Mouse (Mus musculus): ENCODE measurements around the gene Ccdc87.
"Not testable (repeated sequence)": the region's sequence is repeated elsewhere in the genome, so short reads cannot be mapped to it uniquely, and the experiment has no call there.

Ccdc87 gene

DNA sequence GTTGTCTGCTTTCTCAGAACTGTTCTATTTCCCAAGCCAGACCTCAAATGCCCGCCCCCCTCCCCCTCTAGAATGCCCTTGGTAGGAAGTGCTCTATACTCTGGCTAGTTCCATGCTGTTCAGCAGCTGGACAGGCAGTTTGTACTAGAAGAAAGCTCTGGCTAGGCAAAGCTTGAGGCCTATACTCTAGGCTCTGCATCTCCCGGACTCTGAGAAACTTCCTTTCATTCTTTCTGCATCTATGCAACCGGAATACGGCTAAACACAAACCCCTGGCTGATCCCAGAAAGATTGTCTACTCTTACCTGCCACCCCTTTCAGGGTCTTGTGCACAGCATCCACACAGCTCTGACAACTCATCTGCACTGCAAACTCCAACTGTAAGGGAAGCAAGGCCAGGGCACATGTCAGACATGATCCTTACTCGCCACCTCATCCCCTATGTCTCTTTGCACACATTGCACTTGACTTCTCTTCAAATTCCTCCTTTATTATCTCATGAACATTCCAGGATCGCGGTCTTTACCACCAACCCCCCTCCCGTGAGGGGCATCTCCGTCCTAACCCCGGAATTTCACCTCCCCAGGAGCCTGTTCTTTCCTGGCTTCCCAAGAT is 533 bp upstream of the Ccdc87 start:
- DNase-seq (ENCODE audit: low read depth, low spot score): no peak

- DNase-seq (ENCODE audit: low read depth, low spot score): no peak
Measured at GRCm38 (mm10) chr19:4840848-4841247, 1.7 kb downstream of the Ccdc87 start.

- no peak for DNase-seq (ENCODE audit: low read depth, low spot score)
Measured at GRCm38 (mm10) chr19:4842611-4843010, 3.4 kb downstream of the Ccdc87 start.

DNA sequence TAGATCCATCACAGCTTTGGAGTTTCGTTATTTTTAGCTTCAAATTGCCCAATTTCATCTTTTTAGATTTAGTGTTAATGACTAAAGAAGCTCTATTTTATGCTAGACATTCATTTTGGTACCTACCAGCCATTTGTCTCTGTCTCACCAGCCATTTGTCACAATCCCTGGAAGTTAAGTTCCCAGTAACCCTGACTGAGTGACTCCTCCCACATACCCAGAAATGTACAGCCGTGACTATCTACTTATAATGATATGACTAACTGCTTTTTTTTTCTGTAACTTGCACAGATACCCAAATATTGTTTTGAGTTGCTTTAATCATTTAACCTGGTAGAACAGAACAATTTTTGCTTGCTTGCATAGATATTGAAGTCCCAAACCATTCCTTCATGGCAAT is 6.7 kb downstream of the Ccdc87 start:
- DNase-seq (ENCODE audit: low read depth, low spot score): no peak

DNA sequence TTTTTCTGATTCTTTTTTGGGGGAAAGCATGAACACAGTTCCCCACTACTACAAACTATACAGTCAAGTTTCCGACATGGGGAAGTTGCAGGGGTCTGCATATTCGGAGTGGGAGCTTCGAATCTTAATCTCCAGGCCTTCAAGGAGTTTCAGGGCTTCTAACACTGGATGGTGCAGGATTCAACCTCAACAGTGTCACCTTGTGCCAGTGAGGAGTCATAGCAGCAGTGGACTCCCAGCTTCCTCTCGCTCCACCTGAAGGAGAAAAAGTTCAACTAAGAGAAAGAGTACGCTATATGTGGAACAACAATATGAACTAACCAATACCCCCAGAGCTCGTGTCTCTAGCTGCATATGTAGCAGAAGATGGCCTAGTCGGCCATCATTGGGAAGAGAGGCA is 8.3 kb downstream of the Ccdc87 start:
- no peak for DNase-seq (ENCODE audit: low read depth, low spot score)

DNA sequence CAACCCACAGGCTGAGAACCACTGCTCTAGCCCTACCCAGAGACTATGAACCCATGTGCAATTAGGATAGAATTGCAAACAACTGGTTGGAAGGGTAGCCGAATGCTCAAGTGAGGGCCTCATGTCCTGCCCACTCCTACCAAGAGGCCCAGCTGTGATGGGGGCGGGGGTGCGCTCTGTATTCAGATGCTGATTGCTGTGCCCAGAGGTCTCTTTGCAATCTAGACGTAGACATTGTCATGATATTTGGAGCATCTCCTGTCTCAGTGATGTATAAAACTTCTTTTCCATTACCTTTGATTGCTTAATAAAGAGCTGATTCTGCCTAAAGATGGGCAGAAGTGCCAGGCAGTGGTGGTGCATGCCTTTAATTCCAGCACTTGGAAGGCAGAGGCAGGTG is 10.6 kb downstream of the Ccdc87 start:
- no peak for DNase-seq (ENCODE audit: low read depth, low spot score)

- no peak for DNase-seq (ENCODE audit: low read depth, low spot score)
Measured at GRCm38 (mm10) chr19:4850281-4850680, 11.1 kb downstream of the Ccdc87 start.

GRCm38 (mm10) chr19:4854552-4855469 is 15.6 kb downstream of the Ccdc87 start, which contains the start of gene Ctsf:
Ctsf (plus strand) TSS chr19:4855130.
- DNase-seq (ENCODE audit: low read depth, low spot score): no peak

- no peak for DNase-seq (ENCODE audit: low read depth, low spot score)
Measured at GRCm38 (mm10) chr19:4855470-4855820, 16.3 kb downstream of the Ccdc87 start.

GRCm38 (mm10) chr19:4855951-4856350 is 16.8 kb downstream of the Ccdc87 start:
- no peak for DNase-seq (ENCODE audit: low read depth, low spot score)

- DNase-seq (ENCODE audit: low read depth, low spot score): no peak
Measured at GRCm38 (mm10) chr19:4859081-4859480, 19.9 kb downstream of the Ccdc87 start.

DNA sequence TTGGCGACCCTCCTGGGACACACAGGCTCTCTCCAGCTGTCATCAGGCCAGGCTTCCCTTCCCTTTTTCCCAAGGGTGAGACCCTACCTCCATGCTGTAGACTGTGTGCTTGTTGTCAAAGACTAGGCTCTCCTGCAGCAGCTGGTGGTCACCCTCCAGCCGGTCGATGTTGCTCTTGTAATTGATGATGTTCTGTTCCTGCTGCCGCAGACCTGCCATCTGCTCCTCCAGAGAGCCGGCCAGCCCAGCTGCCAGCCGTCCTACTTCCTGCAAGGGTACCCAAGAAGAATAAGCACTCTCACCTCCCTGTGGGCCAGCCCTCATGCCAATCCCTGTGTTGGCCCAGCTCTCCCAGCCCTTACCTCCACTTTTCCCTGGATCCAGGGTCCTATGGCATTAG is 23.9 kb downstream of the Ccdc87 start:
- no peak for DNase-seq (ENCODE audit: low read depth, low spot score)

DNA sequence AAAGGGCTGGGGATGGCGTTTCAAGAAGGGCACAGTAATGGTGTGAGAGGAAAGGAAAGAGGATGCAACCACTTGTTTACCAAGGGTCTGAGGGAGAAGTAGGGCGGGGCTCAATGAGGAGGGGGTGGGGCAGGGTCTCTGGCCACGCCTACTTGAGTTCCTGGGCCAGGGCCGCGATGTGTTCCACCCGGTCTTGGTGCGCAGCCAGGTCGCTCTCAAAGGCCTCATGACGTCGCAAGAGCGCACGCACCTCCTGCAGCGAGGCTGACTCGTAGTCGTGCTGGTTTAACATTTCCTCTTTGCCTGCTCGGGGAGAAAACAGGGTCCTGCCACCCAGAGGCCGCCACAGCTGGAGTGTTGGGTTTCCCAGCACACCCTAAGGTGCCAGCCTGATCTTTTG is 26.0 kb downstream of the Ccdc87 start:
- DNase-seq (ENCODE audit: low read depth, low spot score): no peak

DNA sequence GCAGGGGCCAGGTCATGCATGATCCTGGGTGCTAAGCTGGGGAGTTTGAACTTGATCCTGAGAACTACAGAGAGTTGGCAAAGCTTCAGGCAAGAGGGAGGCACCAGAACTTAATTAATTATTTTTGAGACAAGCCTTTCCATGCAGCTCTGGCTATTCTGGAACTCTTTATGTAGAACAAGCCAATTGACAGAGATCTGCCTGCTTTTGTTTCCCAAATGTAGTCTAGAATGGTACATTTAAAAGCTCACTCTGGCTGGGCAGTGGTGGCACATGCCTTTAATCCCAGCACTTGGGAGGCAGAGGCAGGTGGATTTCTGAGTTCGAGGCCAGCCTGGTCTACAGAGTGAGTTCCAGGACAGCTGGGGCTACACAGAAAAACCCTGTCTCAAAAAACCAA is 35.4 kb downstream of the Ccdc87 start:
- not testable (repeated sequence) for DNase-seq (ENCODE audit: low read depth, low spot score)

- DNase-seq (ENCODE audit: low read depth, low spot score): no peak
Measured at GRCm38 (mm10) chr19:4876241-4876640, 37.1 kb downstream of the Ccdc87 start.

DNA sequence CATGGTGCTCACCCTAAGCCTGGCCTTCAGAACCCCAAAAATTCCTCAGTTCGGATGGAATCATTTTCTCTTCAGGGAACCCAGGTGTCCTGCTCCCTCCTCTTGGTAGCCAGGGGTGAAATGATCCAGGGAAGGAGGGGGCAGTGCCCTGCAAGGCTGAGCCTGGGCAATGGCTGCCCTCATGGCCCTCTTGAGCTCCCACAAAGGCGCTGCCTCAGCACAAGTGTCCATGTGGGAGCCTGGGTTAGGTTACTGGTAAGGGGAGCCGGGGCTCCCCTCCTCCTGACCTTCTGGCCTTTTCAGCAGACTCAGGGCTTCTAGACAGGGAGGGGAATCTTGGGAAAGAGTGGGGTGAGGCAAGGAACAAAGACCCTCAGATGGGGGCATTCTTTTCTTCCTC is 37.6 kb downstream of the Ccdc87 start:
- no peak for DNase-seq (ENCODE audit: low read depth, low spot score)

- DNase-seq (ENCODE audit: low read depth, low spot score): no peak
Measured at GRCm38 (mm10) chr19:4877785-4878184, 38.6 kb downstream of the Ccdc87 start, which contains the start of gene Actn3. Actn3 (minus strand) TSS chr19:4877909.

DNA sequence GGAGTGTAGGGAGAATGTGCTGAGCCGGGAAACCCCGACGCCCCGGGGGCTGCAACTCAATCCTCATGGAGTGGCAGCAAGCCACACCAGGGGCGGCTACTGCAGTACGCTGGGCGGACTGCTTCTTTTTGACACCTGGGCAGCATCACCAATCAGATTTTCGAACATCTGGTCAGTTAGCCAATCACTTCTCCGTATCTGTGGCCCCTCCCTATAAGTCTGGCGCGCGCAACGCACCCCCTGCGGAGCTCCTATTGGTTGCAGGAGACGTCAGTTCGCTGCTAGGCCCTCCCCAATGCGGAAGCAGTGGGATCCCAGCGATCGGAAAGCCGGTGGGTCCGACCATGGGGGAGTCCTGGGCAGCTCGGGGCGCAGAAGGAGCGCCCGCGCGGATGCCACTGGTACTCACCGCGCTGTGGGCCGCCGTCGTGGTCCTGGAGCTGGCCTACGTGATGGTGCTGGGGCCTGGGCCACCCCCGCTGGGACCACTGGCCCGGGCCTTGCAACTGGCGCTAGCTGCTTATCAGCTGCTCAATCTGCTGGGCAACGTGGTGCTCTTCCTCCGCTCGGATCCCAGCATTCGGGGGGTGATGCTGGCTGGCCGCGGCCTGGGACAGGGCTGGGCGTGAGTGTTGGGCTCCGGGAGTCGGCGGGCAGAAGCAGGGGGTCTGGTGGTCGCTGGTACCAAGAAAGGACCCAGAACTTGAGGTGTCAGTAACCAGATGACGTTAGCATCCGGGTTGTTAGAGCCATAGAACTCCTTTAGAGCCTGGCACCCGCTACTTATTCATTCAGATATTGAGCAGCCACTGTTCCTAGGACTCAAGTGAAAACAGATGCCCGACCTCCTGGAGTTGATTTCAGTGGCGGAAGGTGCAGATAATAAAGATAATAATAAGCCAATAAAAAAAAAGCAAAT is 39.5 kb downstream of the Ccdc87 start, which contains the start of gene Zdhhc24:
TSS of gene Zdhhc24 (plus strand) at position 264 of the 919 bp plus-strand sequence.
- DNase-seq (ENCODE audit: low read depth, low spot score): peak; percentile 91

- no peak for DNase-seq (ENCODE audit: low read depth, low spot score)
Measured at GRCm38 (mm10) chr19:4879324-4879703, 40.1 kb downstream of the Ccdc87 start.

DNA sequence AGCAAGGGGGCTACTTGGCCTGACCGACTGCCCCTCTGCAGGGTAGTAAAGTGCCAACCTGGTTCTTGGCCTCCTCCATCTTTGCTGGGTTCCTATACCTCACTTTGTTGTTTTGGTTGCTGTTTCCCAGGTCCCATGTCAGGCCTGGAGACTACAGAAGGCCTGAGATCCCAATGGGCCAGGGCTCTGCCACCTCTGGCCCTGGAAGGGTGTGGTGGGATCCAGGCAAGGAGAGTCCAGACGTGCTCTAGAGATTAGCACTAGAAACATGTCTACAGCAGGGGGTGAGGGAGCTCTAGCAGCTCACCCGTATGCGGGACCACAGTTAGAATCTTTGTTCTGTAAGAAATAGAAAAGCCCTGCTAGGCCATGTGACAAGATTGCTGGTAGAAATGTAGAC is 44.8 kb downstream of the Ccdc87 start:
- DNase-seq (ENCODE audit: low read depth, low spot score): no peak

DNA sequence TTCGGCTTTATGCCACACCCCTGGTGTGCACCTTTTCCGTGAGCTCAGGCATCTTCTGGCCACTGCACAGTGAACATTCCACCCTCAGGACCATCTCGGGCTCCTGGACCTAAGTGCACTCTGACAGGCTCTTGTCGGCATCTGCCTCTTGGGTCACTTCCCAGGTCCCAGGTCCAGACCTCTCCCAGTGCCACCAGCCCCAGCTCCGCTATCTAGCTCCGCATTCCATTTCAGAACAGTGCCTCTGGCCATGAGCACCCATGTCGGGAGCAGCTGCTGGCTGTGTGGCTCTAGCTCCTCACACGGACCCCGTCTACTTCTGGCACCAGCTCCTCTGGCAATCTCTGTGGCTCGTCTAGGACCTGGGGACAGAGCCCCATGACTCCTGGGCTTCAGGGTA is 50.6 kb downstream of the Ccdc87 start:
- DNase-seq (ENCODE audit: low read depth, low spot score): no peak

- no peak for DNase-seq (ENCODE audit: low read depth, low spot score)
Measured at GRCm38 (mm10) chr19:4891798-4892197, 52.6 kb downstream of the Ccdc87 start.
